Mouse (Mus musculus) urinary bladder, postnatal 14 days (tissue): ENCODE measurements around the gene Vmo1.
"Not testable (repeated sequence)": the region's sequence is repeated elsewhere in the genome, so short reads cannot be mapped to it uniquely, and the experiment has no call there.

Source experiments
- DNase-seq: peaks from one replicate; pipeline ENCODE4 v3.0.0; 2021; ENCODE audit warnings: low spot score

Gene Vmo1

GRCm38 (mm10) chr11:70514288-70514687 is at the start of gene Vmo1:
TSS of gene Vmo1 (minus strand) at chr11:70514616.
- DNase-seq: no peak

GRCm38 (mm10) chr11:70563470-70564275 is 49.3 kb upstream of the Vmo1 start:
- DNase-seq: peak; percentile 24

GRCm38 (mm10) chr11:70562995-70563469 is 48.6 kb upstream of the Vmo1 start:
- DNase-seq: peak; percentile 30

GRCm38 (mm10) chr11:70562287-70562994 is 48.0 kb upstream of the Vmo1 start, which contains the start of gene Mink1:
TSS of gene Mink1 (plus strand) at chr11:70562881.
- peak; percentile 89 for DNase-seq

GRCm38 (mm10) chr11:70561937-70562286 is 47.5 kb upstream of the Vmo1 start:
- no peak for DNase-seq

- no peak for DNase-seq
These were observed 43.1 kb upstream of the Vmo1 start for GRCm38 (mm10) chr11:70557545-70557944.

- DNase-seq: no peak
These were observed 39.5 kb upstream of the Vmo1 start for GRCm38 (mm10) chr11:70553940-70554339.

GRCm38 (mm10) chr11:70551526-70551925 is 37.1 kb upstream of the Vmo1 start:
- no peak for DNase-seq

GRCm38 (mm10) chr11:70544496-70544895 is 30.1 kb upstream of the Vmo1 start:
- no peak for DNase-seq

GRCm38 (mm10) chr11:70541415-70541814 is 27.0 kb upstream of the Vmo1 start:
- no peak for DNase-seq

GRCm38 (mm10) chr11:70540928-70541327 is 26.5 kb upstream of the Vmo1 start:
- DNase-seq: no peak

GRCm38 (mm10) chr11:70539877-70540587 is 25.6 kb upstream of the Vmo1 start, which contains the start of gene Pld2:
TSS of gene Pld2 (plus strand) at chr11:70540064.
- DNase-seq: peak; percentile 92

GRCm38 (mm10) chr11:70539423-70539822 is 25.0 kb upstream of the Vmo1 start:
- DNase-seq: no peak

GRCm38 (mm10) chr11:70532839-70533238 is 18.4 kb upstream of the Vmo1 start, which contains the start of gene Gm40193:
TSS of gene Gm40193 (minus strand) at chr11:70532939.
- DNase-seq: no peak

- DNase-seq: not testable (repeated sequence)
These were observed 16.6 kb upstream of the Vmo1 start for GRCm38 (mm10) chr11:70531065-70531464.

- no peak for DNase-seq
These were observed 14.2 kb upstream of the Vmo1 start for GRCm38 (mm10) chr11:70528610-70529009.

- DNase-seq: no peak
These were observed 11.8 kb upstream of the Vmo1 start for GRCm38 (mm10) chr11:70526211-70526610.

GRCm38 (mm10) chr11:70525726-70526125 is 11.3 kb upstream of the Vmo1 start:
- no peak for DNase-seq

GRCm38 (mm10) chr11:70525184-70525678 is 10.8 kb upstream of the Vmo1 start, which contains the start of gene Psmb6:
TSS of gene Psmb6 (plus strand) at chr11:70525367.
- DNase-seq: peak; percentile 92

GRCm38 (mm10) chr11:70524782-70525181 is 10.4 kb upstream of the Vmo1 start:
- DNase-seq: no peak

GRCm38 (mm10) chr11:70523306-70523989 is 9.0 kb upstream of the Vmo1 start:
- DNase-seq: not testable (repeated sequence)
